Mouse (Mus musculus): ENCODE data around the gene Thy1.

DNA sequence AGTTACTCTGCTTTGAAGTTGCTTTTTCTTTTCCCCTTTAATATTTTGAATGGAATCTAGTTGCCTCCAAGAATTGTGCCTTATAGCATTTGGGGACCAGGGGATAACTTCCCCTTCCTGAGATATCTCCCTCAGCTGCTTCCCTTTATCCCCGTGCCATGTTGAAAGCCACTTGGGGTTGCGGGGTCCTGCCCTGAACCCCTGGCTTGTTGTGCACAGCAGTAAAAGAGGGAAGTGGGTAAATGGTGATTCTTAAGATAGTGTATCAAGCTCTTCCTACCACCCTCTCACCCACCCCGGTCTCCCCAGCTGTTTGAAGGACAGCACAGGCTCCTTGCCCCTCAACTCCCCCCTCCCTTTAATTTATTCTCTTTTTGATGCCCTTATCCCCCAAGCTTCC, 51.6 kb downstream of the Thy1 start:
- no peak for TF ChIP-seq CTCF (IDR thresholded peaks at IDR 0.05; ENCODE audit: insufficient read depth, low read depth, low read length)
- no peak for TF ChIP-seq POLR2A (IDR thresholded peaks at IDR 0.05; ENCODE audit: insufficient read depth, low read depth, low read length)

Data from olfactory bulb, adult 2 months (tissue).